ENCODE assay signal across 15 mouse cellular contexts in the genomic region with DNA sequence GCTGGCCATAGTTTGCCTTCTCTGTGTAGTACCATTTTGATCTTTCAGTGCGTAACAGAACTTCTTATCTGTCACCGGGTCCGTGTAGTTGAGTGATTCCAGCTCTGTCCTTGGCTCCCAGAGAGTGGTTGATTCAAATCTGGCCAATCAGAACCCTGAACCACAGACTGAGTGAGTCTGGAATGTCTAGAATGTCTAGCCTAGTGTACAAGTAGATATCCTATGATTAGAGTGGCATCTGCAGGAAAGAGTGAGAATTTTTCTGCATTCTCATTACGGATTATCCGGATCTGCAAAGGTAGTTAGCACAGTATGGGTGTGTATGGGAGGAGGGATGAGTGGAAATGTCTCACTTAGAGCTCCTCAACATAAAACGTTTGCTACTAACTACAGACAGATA.
DNase-seq lines count a peak whose midpoint lies in the region; TF ChIP-seq lines count a peak whose summit lies in the region.
"Had no signal": no experiment of that assay in that cellular context is flagged by ENCODE, and none has a peak within 500 bp of the region (broad histone marks: within the 10 kb centered on the region; RNA-seq: fewer than 3 reads in every experiment).

No protein-coding gene starts in this region.

- no peak for TF ChIP-seq EP300 in heart, adult 2 months (IDR thresholded peaks at IDR 0.05; ENCODE audit: insufficient read depth, low read depth, low read length)

- no peak for TF ChIP-seq POLR2A in heart, adult 2 months (IDR thresholded peaks at IDR 0.05; ENCODE audit: insufficient read depth, low read depth, low read length)

- H3K4me1 ChIP-seq in heart, adult 2 months (ENCODE audit: control insufficient read depth, insufficient read depth, low read length): no peaks in the 10 kb centered on the region
- H3K4me1 ChIP-seq: forebrain, embryonic 13.5 days; liver, embryonic 15.5 days; neural tube, embryonic 13.5 days; stomach, embryonic 15.5 days had no signal

- no peak overlapping the region for H3K4me3 ChIP-seq in heart, adult 2 months
- no peak overlapping the region for H3K4me3 ChIP-seq in layer of hippocampus, adult 2 months
- H3K4me3 ChIP-seq: forebrain, embryonic 13.5 days; liver, embryonic 15.5 days; neural tube, embryonic 13.5 days; stomach, embryonic 15.5 days had no signal

- intact Hi-C loops in heart, adult 2 months (cut with DNase I): no loop called here

- no peak for DNase-seq in heart, adult 2 months
- no peak for DNase-seq in heart, adult 9 months (ENCODE audit: low spot score in 2 of 2)
- peak in 1 of 2 experiments; percentile 5 for DNase-seq in layer of hippocampus, adult 2 months (ENCODE audit: low spot score in 2 of 2)
- DNase-seq in layer of hippocampus, adult 18-20 months (ENCODE audit: low spot score in 2 of 2): no peak
- DNase-seq in brain, adult 2 months (ENCODE audit: low read depth, low spot score): peak; percentile 16
- DNase-seq in lung, postnatal 10 days: peak; percentile 24
- no peak for DNase-seq in right cerebral cortex, postnatal 4 days
- DNase-seq in spleen, adult 18-20 months: no peak
- DNase-seq: embryo, embryonic 11 days; kidney, adult 11 months; right cerebral cortex, postnatal 14 days had no signal

- H3K27me3 ChIP-seq in heart, adult 2 months (ENCODE audit: control insufficient read depth, insufficient read depth, low read length): no peaks in the 10 kb centered on the region
- H3K27me3 ChIP-seq: forebrain, embryonic 13.5 days; liver, embryonic 15.5 days; neural tube, embryonic 13.5 days; stomach, embryonic 15.5 days had no signal

- no peak overlapping the region for H3K27ac ChIP-seq in heart, adult 2 months
- H3K27ac ChIP-seq in layer of hippocampus, adult 2 months: no peak overlapping the region
- H3K27ac ChIP-seq: forebrain, embryonic 13.5 days; liver, embryonic 15.5 days; neural tube, embryonic 13.5 days; stomach, embryonic 15.5 days had no signal

- 35% methylated on average over 6 of the region's 6 CpGs for WGBS in heart, adult 2 months

- peak; percentile 29 for TF ChIP-seq CTCF in heart, adult 2 months (IDR thresholded peaks at IDR 0.05)
- peak; percentile 63 for TF ChIP-seq CTCF in layer of hippocampus, adult 2 months (conservative IDR thresholded peaks at IDR 0.05)

- H3K79me2 ChIP-seq in heart, adult 2 months (replicated peaks; ENCODE audit: control insufficient read depth, insufficient read depth, low read length): no peaks in the 10 kb centered on the region

- H3K36me3 ChIP-seq in heart, adult 2 months (ENCODE audit: control insufficient read depth, insufficient read depth, low read length): no peaks in the 10 kb centered on the region
- H3K36me3 ChIP-seq: liver, embryonic 15.5 days; neural tube, embryonic 13.5 days; stomach, embryonic 15.5 days had no signal

- no peak overlapping the region for H3K9ac ChIP-seq in heart, adult 2 months (ENCODE audit: low read depth, low read length)
- H3K9ac ChIP-seq: forebrain, embryonic 13.5 days; liver, embryonic 15.5 days; neural tube, embryonic 13.5 days; stomach, embryonic 15.5 days had no signal

Comparison
In these comparisons a context has a peak if more than half of its experiments do, and no peak if none do; other contexts are left out.
1. DNase-seq: peak in brain, adult 2 months (single experiment) and lung, postnatal 10 days (single experiment); none in heart, adult 2 months (0 of 2), heart, adult 9 months (0 of 2), layer of hippocampus, adult 18-20 months (0 of 2), right cerebral cortex, postnatal 4 days (single experiment) and spleen, adult 18-20 months (0 of 2).